Mouse (Mus musculus): ENCODE results near the gene Cbl. TPM values are rescaled to one million over a fixed set of nuclear protein-coding genes. Genes with fewer than 3 reads are reported as not detected.

The Cbl gene
- polyA plus RNA-seq, 1 experiment from 2014 or later = 18.2 TPM

- Histone ChIP-seq H3K27ac (replicated peaks) (no peak overlapping the region), H3K4me3 (replicated peaks) (no peak overlapping the region), H3K9ac (replicated peaks) (no peak overlapping the region), H3K9me3 (replicated peaks) (no peaks in the 10 kb centered on the region), H3K36me3 (no peaks in the 10 kb centered on the region), H3K4me2 (no peak overlapping the region), H3K4me1 (no peaks in the 10 kb centered on the region), H3K27me3 (replicated peaks) (no peaks in the 10 kb centered on the region)
- 87% methylated on average over 14 of the region's 14 CpGs for WGBS
- no peak for ATAC-seq (ENCODE audit: low FRiP score)
These were observed 55.5 kb downstream of the Cbl start for GRCm38 (mm10) chr9:44178389-44178788.

GRCm38 (mm10) chr9:44177405-44177804 lies 56.4 kb downstream of the Cbl start:
- no peak overlapping the region for H3K27ac ChIP-seq (replicated peaks)
- H3K27me3 ChIP-seq (replicated peaks) = no peaks in the 10 kb centered on the region
- no peaks in the 10 kb centered on the region for H3K4me1 ChIP-seq
- H3K4me2 ChIP-seq = no peak overlapping the region
- no peak overlapping the region for H3K4me3 ChIP-seq (replicated peaks)
- H3K36me3 ChIP-seq = peaks cover 7% of the 10 kb centered on the region
- 92% methylated on average over 2 of the region's 2 CpGs for WGBS
- H3K9me3 ChIP-seq (replicated peaks) = no peaks in the 10 kb centered on the region
- H3K9ac ChIP-seq (replicated peaks) = no peak overlapping the region
- ATAC-seq (ENCODE audit: low FRiP score) = no peak

- no peaks in the 10 kb centered on the region for H3K27me3 ChIP-seq (replicated peaks)
- H3K36me3 ChIP-seq = peaks cover 20% of the 10 kb centered on the region
- H3K4me2 ChIP-seq = no peak overlapping the region
- H3K27ac ChIP-seq (replicated peaks) = no peak overlapping the region
- WGBS = 84% methylated on average over 1 of the region's 1 CpGs
- no peaks in the 10 kb centered on the region for H3K9me3 ChIP-seq (replicated peaks)
- H3K4me3 ChIP-seq (replicated peaks) = no peak overlapping the region
- H3K4me1 ChIP-seq = no peaks in the 10 kb centered on the region
- no peak for ATAC-seq (ENCODE audit: low FRiP score)
- no peak overlapping the region for H3K9ac ChIP-seq (replicated peaks)
These were observed 57.9 kb downstream of the Cbl start for GRCm38 (mm10) chr9:44175957-44176356.

GRCm38 (mm10) chr9:44175556-44175955 lies 58.3 kb downstream of the Cbl start:
- Histone ChIP-seq H3K4me2 (no peak overlapping the region), H3K36me3 (peaks cover 24% of the 10 kb centered on the region), H3K4me1 (no peaks in the 10 kb centered on the region), H3K9ac (replicated peaks) (no peak overlapping the region), H3K4me3 (replicated peaks) (no peak overlapping the region), H3K27ac (replicated peaks) (no peak overlapping the region), H3K9me3 (replicated peaks) (no peaks in the 10 kb centered on the region), H3K27me3 (replicated peaks) (no peaks in the 10 kb centered on the region)
- no peak for ATAC-seq (ENCODE audit: low FRiP score)
- 83% methylated on average over 6 of the region's 6 CpGs for WGBS

GRCm38 (mm10) chr9:44170691-44171151 lies 63.1 kb downstream of the Cbl start:
- H3K4me2 ChIP-seq = no peak overlapping the region
- peaks cover 33% of the 10 kb centered on the region for H3K36me3 ChIP-seq
- no peak for ATAC-seq (ENCODE audit: low FRiP score)
- no peaks in the 10 kb centered on the region for H3K4me1 ChIP-seq
- H3K27me3 ChIP-seq (replicated peaks) = no peaks in the 10 kb centered on the region
- 77% methylated on average over 3 of the region's 3 CpGs for WGBS
- no peak overlapping the region for H3K4me3 ChIP-seq (replicated peaks)
- H3K9me3 ChIP-seq (replicated peaks) = no peaks in the 10 kb centered on the region
- no peak overlapping the region for H3K9ac ChIP-seq (replicated peaks)
- H3K27ac ChIP-seq (replicated peaks) = no peak overlapping the region

GRCm38 (mm10) chr9:44168931-44169330 lies 64.9 kb downstream of the Cbl start:
- 91% methylated on average over 5 of the region's 5 CpGs for WGBS
- Histone ChIP-seq H3K36me3 (peaks cover 51% of the 10 kb centered on the region), H3K9ac (replicated peaks) (no peak overlapping the region), H3K9me3 (replicated peaks) (no peaks in the 10 kb centered on the region), H3K4me3 (replicated peaks) (no peak overlapping the region), H3K27ac (replicated peaks) (no peak overlapping the region), H3K4me1 (no peaks in the 10 kb centered on the region), H3K4me2 (no peak overlapping the region), H3K27me3 (replicated peaks) (no peaks in the 10 kb centered on the region)
- ATAC-seq (ENCODE audit: low FRiP score) = no peak

GRCm38 (mm10) chr9:44159886-44160285 lies 74.0 kb downstream of the Cbl start:
- Histone ChIP-seq H3K4me3 (replicated peaks) (no peak overlapping the region), H3K4me1 (no peaks in the 10 kb centered on the region), H3K9ac (replicated peaks) (no peak overlapping the region), H3K27ac (replicated peaks) (no peak overlapping the region), H3K27me3 (replicated peaks) (no peaks in the 10 kb centered on the region), H3K36me3 (peaks cover 76% of the 10 kb centered on the region), H3K9me3 (replicated peaks) (no peaks in the 10 kb centered on the region), H3K4me2 (no peak overlapping the region)
- WGBS = 85% methylated on average over 3 of the region's 3 CpGs
- ATAC-seq (ENCODE audit: low FRiP score) = no peak

- peaks cover 61% of the 10 kb centered on the region for H3K36me3 ChIP-seq
These were observed 86.6 kb downstream of the Cbl start for GRCm38 (mm10) chr9:44147290-44147689.

GRCm38 (mm10) chr9:44144718-44145060 lies 89.2 kb downstream of the Cbl start:
- no peak overlapping the region for H3K9ac ChIP-seq (replicated peaks)
- H3K4me2 ChIP-seq = no peak overlapping the region
- no peak overlapping the region for H3K4me3 ChIP-seq (replicated peaks)
- no peaks in the 10 kb centered on the region for H3K27me3 ChIP-seq (replicated peaks)
- peaks cover 37% of the 10 kb centered on the region for H3K36me3 ChIP-seq
- H3K9me3 ChIP-seq (replicated peaks) = no peaks in the 10 kb centered on the region
- H3K27ac ChIP-seq (replicated peaks) = no peak overlapping the region
- no peaks in the 10 kb centered on the region for H3K4me1 ChIP-seq
- no peak for ATAC-seq (ENCODE audit: low FRiP score)

More at GRCm38 (mm10) chr9:44147290-44147689, 86.6 kb downstream of the Cbl start:
- ATAC-seq (ENCODE audit: low FRiP score) = no peak
- Histone ChIP-seq H3K9ac (replicated peaks) (no peak overlapping the region), H3K4me1 (no peaks in the 10 kb centered on the region), H3K4me2 (no peak overlapping the region), H3K27ac (replicated peaks) (no peak overlapping the region), H3K4me3 (replicated peaks) (no peak overlapping the region), H3K9me3 (replicated peaks) (no peaks in the 10 kb centered on the region), H3K27me3 (replicated peaks) (no peaks in the 10 kb centered on the region)
- WGBS = 69% methylated on average over 3 of the region's 3 CpGs

- no peak overlapping the region for H3K9ac ChIP-seq (replicated peaks)
- no peak for ATAC-seq (ENCODE audit: low FRiP score)
- H3K4me3 ChIP-seq (replicated peaks) = no peak overlapping the region
- H3K4me1 ChIP-seq = no peaks in the 10 kb centered on the region
- no peak overlapping the region for H3K27ac ChIP-seq (replicated peaks)
- WGBS = 45% methylated on average over 6 of the region's 8 CpGs
- no peaks in the 10 kb centered on the region for H3K9me3 ChIP-seq (replicated peaks)
- peaks cover 32% of the 10 kb centered on the region for H3K36me3 ChIP-seq
- no peaks in the 10 kb centered on the region for H3K27me3 ChIP-seq (replicated peaks)
- no peak overlapping the region for H3K4me2 ChIP-seq
These were observed 89.7 kb downstream of the Cbl start for GRCm38 (mm10) chr9:44144023-44144717.

GRCm38 (mm10) chr9:44143421-44143820 lies 90.4 kb downstream of the Cbl start:
- ATAC-seq (ENCODE audit: low FRiP score) = no peak
- Histone ChIP-seq H3K9ac (replicated peaks) (no peak overlapping the region), H3K36me3 (peaks cover 26% of the 10 kb centered on the region), H3K9me3 (replicated peaks) (no peaks in the 10 kb centered on the region), H3K27me3 (replicated peaks) (no peaks in the 10 kb centered on the region), H3K4me1 (no peaks in the 10 kb centered on the region), H3K27ac (replicated peaks) (no peak overlapping the region), H3K4me2 (no peak overlapping the region), H3K4me3 (replicated peaks) (no peak overlapping the region)
- 85% methylated on average over 5 of the region's 5 CpGs for WGBS

GRCm38 (mm10) chr9:44141951-44142350 lies 91.9 kb downstream of the Cbl start:
- no peak for ATAC-seq (ENCODE audit: low FRiP score)
- WGBS = 61% methylated on average over 5 of the region's 5 CpGs
- no peaks in the 10 kb centered on the region for H3K9me3 ChIP-seq (replicated peaks)
- no peaks in the 10 kb centered on the region for H3K27me3 ChIP-seq (replicated peaks)
- H3K4me1 ChIP-seq = no peaks in the 10 kb centered on the region
- H3K4me3 ChIP-seq (replicated peaks) = no peak overlapping the region
- no peak overlapping the region for H3K27ac ChIP-seq (replicated peaks)
- no peak overlapping the region for H3K4me2 ChIP-seq
- H3K36me3 ChIP-seq = peaks cover 26% of the 10 kb centered on the region
- no peak overlapping the region for H3K9ac ChIP-seq (replicated peaks)
